Mouse (Mus musculus): Measurements from ENCODE around the gene Lrrc4b. TPM values are rescaled to one million over a fixed set of nuclear protein-coding genes. Genes with fewer than 3 reads are reported as not detected.

Gene Lrrc4b
- total RNA-seq, 2 experiments from 2014 or later: not detected

- ATAC-seq (ENCODE audit: poor library complexity, severe bottlenecking): no peak
Measured at GRCm38 (mm10) chr7:44463056-44463425, 34.2 kb downstream of the Lrrc4b start.

GRCm38 (mm10) chr7:44463556-44464225 is 34.9 kb downstream of the Lrrc4b start:
- ATAC-seq (ENCODE audit: poor library complexity, severe bottlenecking): no peak

- no peak for ATAC-seq (ENCODE audit: poor library complexity, severe bottlenecking)
Measured at GRCm38 (mm10) chr7:44464511-44464910, 35.7 kb downstream of the Lrrc4b start.

GRCm38 (mm10) chr7:44465111-44465510 is 36.3 kb downstream of the Lrrc4b start, which contains the start of gene Aspdh:
Aspdh (plus strand) TSS chr7:44465391.
- ATAC-seq (ENCODE audit: poor library complexity, severe bottlenecking): no peak

- no peak for ATAC-seq (ENCODE audit: poor library complexity, severe bottlenecking)
Measured at GRCm38 (mm10) chr7:44466006-44466887, 37.4 kb downstream of the Lrrc4b start.

- no peak for ATAC-seq (ENCODE audit: poor library complexity, severe bottlenecking)
Measured at GRCm38 (mm10) chr7:44466888-44467311, 38.1 kb downstream of the Lrrc4b start.

- peak; percentile 95 for ATAC-seq (ENCODE audit: poor library complexity, severe bottlenecking)
Measured at GRCm38 (mm10) chr7:44467811-44468411, 39.1 kb downstream of the Lrrc4b start, which contains the start of gene Josd2. Josd2 (plus strand) TSS chr7:44467980.

GRCm38 (mm10) chr7:44468644-44469285 is 39.9 kb downstream of the Lrrc4b start:
- ATAC-seq (ENCODE audit: poor library complexity, severe bottlenecking): no peak

GRCm38 (mm10) chr7:44469677-44470675 is 41.2 kb downstream of the Lrrc4b start:
- ATAC-seq (ENCODE audit: poor library complexity, severe bottlenecking): no peak

GRCm38 (mm10) chr7:44470696-44471612 is 42.1 kb downstream of the Lrrc4b start:
- no peak for ATAC-seq (ENCODE audit: poor library complexity, severe bottlenecking)

- no peak for ATAC-seq (ENCODE audit: poor library complexity, severe bottlenecking)
Measured at GRCm38 (mm10) chr7:44471880-44472557, 43.2 kb downstream of the Lrrc4b start.

GRCm38 (mm10) chr7:44472558-44472885 is 43.7 kb downstream of the Lrrc4b start:
- ATAC-seq (ENCODE audit: poor library complexity, severe bottlenecking): no peak

- no peak for ATAC-seq (ENCODE audit: poor library complexity, severe bottlenecking)
Measured at GRCm38 (mm10) chr7:44472961-44473646, 44.3 kb downstream of the Lrrc4b start.

- ATAC-seq (ENCODE audit: poor library complexity, severe bottlenecking): no peak
Measured at GRCm38 (mm10) chr7:44474419-44474818, 45.6 kb downstream of the Lrrc4b start.

GRCm38 (mm10) chr7:44475046-44475614 is 46.3 kb downstream of the Lrrc4b start:
- no peak for ATAC-seq (ENCODE audit: poor library complexity, severe bottlenecking)

GRCm38 (mm10) chr7:44482836-44483435 is 54.1 kb downstream of the Lrrc4b start:
- no peak for ATAC-seq (ENCODE audit: poor library complexity, severe bottlenecking)

GRCm38 (mm10) chr7:44484109-44484508 is 55.3 kb downstream of the Lrrc4b start:
- no peak for ATAC-seq (ENCODE audit: poor library complexity, severe bottlenecking)

Measured in megakaryocyte, adult 5-6 weeks (primary cell).